Mouse (Mus musculus) MEL (cell line): Measurements from ENCODE around the gene Ddb2. TPM values are rescaled to one million over a fixed set of nuclear protein-coding genes. Genes with fewer than 3 reads are reported as not detected.

Source experiments
- DNase-seq: peaks from one replicate; pipeline ENCODE4 v3.0.0; 2011; ENCODE audit warnings: low read depth, low spot score
- H3K27ac ChIP-seq: 2 replicates; pipeline ENCODE4 v1.5.1; 2012; ENCODE audit warnings: low read depth, mild to moderate bottlenecking, control low read depth, low read length, moderate library complexity; ENCODE audit not compliant: control insufficient read depth
- H3K27me3 ChIP-seq, 2 experiments: fragments of 150-350 bp in 1 of 2; sonication (generic) in 1 of 2; 2 replicates each; pipeline ENCODE4 v1.6.1; 2012; ENCODE audit warnings: low read length in 2 of 2, mild to moderate bottlenecking in 2 of 2, improper control_type of control experiment in 1 of 2, moderate library complexity in 1 of 2; ENCODE audit not compliant: insufficient read depth in 2 of 2, control insufficient read depth in 1 of 2
- H3K36me3 ChIP-seq, 2 experiments: 2 replicates each; pipeline ENCODE4 v1.6.1; 2012 to 2014; ENCODE audit warnings: low read length in 2 of 2, improper control_type of control experiment in 1 of 2, inconsistent platforms in 1 of 2, mild to moderate bottlenecking in 1 of 2; ENCODE audit not compliant: insufficient read depth in 2 of 2, control insufficient read depth in 1 of 2
- H3K4me1 ChIP-seq, 2 experiments: fragments of 150-350 bp in 1 of 2; sonication (generic) in 1 of 2; 2 replicates each; pipeline ENCODE4 v1.6.1; 2012; ENCODE audit warnings: low read length in 2 of 2, improper control_type of control experiment in 1 of 2, mild to moderate bottlenecking in 1 of 2; ENCODE audit not compliant: insufficient read depth in 2 of 2, control insufficient read depth in 1 of 2
- H3K4me3 ChIP-seq, 2 experiments: fragments of 150-350 bp in 1 of 2; sonication (generic) in 1 of 2; 2 replicates each; pipeline ENCODE4 v1.5.1; 2012; ENCODE audit warnings: low read depth in 2 of 2, low read length in 2 of 2, mild to moderate bottlenecking in 2 of 2, moderate library complexity in 2 of 2, control low read depth in 1 of 2, improper control_type of control experiment in 1 of 2; ENCODE audit not compliant: control insufficient read depth in 1 of 2, insufficient read depth in 1 of 2
- H3K79me2 ChIP-seq: 2 replicates; pipeline ENCODE4 v1.6.1; 2012; ENCODE audit warnings: mild to moderate bottlenecking, low read length, moderate library complexity; ENCODE audit not compliant: control insufficient read depth, poor library complexity, insufficient read depth
- H3K9ac ChIP-seq: 2 replicates; pipeline ENCODE4 v1.6.1; 2012; ENCODE audit warnings: low read depth, mild to moderate bottlenecking, control low read depth, low read length, moderate library complexity; ENCODE audit not compliant: control insufficient read depth, poor library complexity, severe bottlenecking
- H3K9me3 ChIP-seq: fragments of 150-350 bp; sonication (generic); replicated peaks from 2 replicates; pipeline ENCODE4 v1.6.1; 2012; ENCODE audit warnings: mild to moderate bottlenecking, low read length, improper control_type of control experiment, moderate library complexity; ENCODE audit not compliant: insufficient read depth
- BHLHE40 ChIP-seq: IDR thresholded peaks from 2 replicates; pipeline ENCODE4 v1.6.1; 2012; ENCODE audit warnings: low read depth, mild to moderate bottlenecking, inconsistent platforms, low read length, improper control_type of control experiment, borderline replicate concordance
- CHD1 ChIP-seq: IDR thresholded peaks from 2 replicates; pipeline ENCODE4 v1.6.1; 2012; ENCODE audit warnings: low read depth, mild to moderate bottlenecking, inconsistent platforms, low read length, improper control_type of control experiment
- E2F4 ChIP-seq: IDR thresholded peaks from 2 replicates; pipeline ENCODE4 v1.6.1; 2011; ENCODE audit warnings: low read depth, low read length, improper control_type of control experiment, borderline replicate concordance
- EP300 ChIP-seq, 2 experiments: IDR thresholded peaks; 2 replicates each; pipeline ENCODE4 v1.6.1; 2011; ENCODE audit warnings: improper control_type of control experiment in 2 of 2, low read length in 2 of 2, low read depth in 1 of 2, mild to moderate bottlenecking in 1 of 2
- GABPA ChIP-seq: IDR thresholded peaks from 2 replicates; pipeline ENCODE4 v1.6.1; 2012; ENCODE audit warnings: low read depth, mild to moderate bottlenecking, inconsistent platforms, low read length, improper control_type of control experiment, moderate library complexity
- HCFC1 ChIP-seq: IDR thresholded peaks from 2 replicates; pipeline ENCODE4 v1.6.1; 2012; ENCODE audit warnings: low read depth, mild to moderate bottlenecking, inconsistent platforms, low read length, improper control_type of control experiment, moderate library complexity
- JUND ChIP-seq: IDR thresholded peaks from 2 replicates; pipeline ENCODE4 v1.6.1; 2011; ENCODE audit warnings: low read depth, mild to moderate bottlenecking, improper control_type of control experiment, low read length
- MAFK ChIP-seq: IDR thresholded peaks from 2 replicates; pipeline ENCODE4 v1.6.1; 2011; ENCODE audit warnings: low read depth, mild to moderate bottlenecking, low read length, improper control_type of control experiment, borderline replicate concordance
- MAX ChIP-seq: IDR thresholded peaks from 2 replicates; pipeline ENCODE4 v1.6.1; 2011; ENCODE audit warnings: low read length, improper control_type of control experiment
- MAZ ChIP-seq: IDR thresholded peaks from 2 replicates; pipeline ENCODE4 v1.6.1; 2012; ENCODE audit warnings: low read depth, mild to moderate bottlenecking, inconsistent platforms, low read length, improper control_type of control experiment
- MEF2A ChIP-seq: IDR thresholded peaks from 2 replicates; pipeline ENCODE4 v1.6.1; 2014; ENCODE audit warnings: low read depth, mild to moderate bottlenecking, inconsistent platforms, low read length, improper control_type of control experiment; ENCODE audit not compliant: poor library complexity, insufficient replicate concordance, severe bottlenecking; ENCODE audit errors: extremely low read depth
- POLR2A ChIP-seq, 2 experiments: IDR thresholded peaks; 2 replicates each; pipeline ENCODE4 v1.6.1; 2011 to 2012; ENCODE audit warnings: low read length in 2 of 2, mild to moderate bottlenecking in 2 of 2, control low read depth in 1 of 2, improper control_type of control experiment in 1 of 2, low read depth in 1 of 2, moderate library complexity in 1 of 2; ENCODE audit not compliant: control insufficient read depth in 1 of 2, insufficient read depth in 1 of 2, poor library complexity in 1 of 2
- POLR2AphosphoS5 ChIP-seq: IDR thresholded peaks from 2 replicates; pipeline ENCODE4 v1.6.1; 2012; ENCODE audit warnings: low read depth, borderline replicate concordance, mild to moderate bottlenecking, inconsistent platforms, low read length, moderate library complexity, mixed read lengths
- RAD21 ChIP-seq: IDR thresholded peaks from 2 replicates; pipeline ENCODE4 v1.6.1; 2011; ENCODE audit warnings: mild to moderate bottlenecking, low read depth, low read length, improper control_type of control experiment
- RCOR1 ChIP-seq: IDR thresholded peaks from 2 replicates; pipeline ENCODE4 v1.6.1; 2012; ENCODE audit warnings: low read depth, mild to moderate bottlenecking, inconsistent platforms, low read length, improper control_type of control experiment
- SIN3A ChIP-seq: IDR thresholded peaks from 2 replicates; pipeline ENCODE4 v1.6.1; 2012; ENCODE audit warnings: low read length, improper control_type of control experiment, inconsistent platforms
- TAL1 ChIP-seq: IDR thresholded peaks from 2 replicates; pipeline ENCODE4 v1.6.1; 2012; ENCODE audit warnings: mild to moderate bottlenecking, inconsistent platforms, low read length, moderate library complexity, mixed read lengths
- USF1 ChIP-seq: IDR thresholded peaks from 2 replicates; pipeline ENCODE4 v1.6.1; 2014; ENCODE audit warnings: low read depth, mild to moderate bottlenecking, inconsistent platforms, low read length, improper control_type of control experiment, moderate library complexity
- USF2 ChIP-seq, 2 experiments: IDR thresholded peaks; 2 replicates each; pipeline ENCODE4 v1.6.1; 2011 to 2012; ENCODE audit warnings: improper control_type of control experiment in 2 of 2, low read length in 2 of 2, borderline replicate concordance in 1 of 2, inconsistent platforms in 1 of 2, low read depth in 1 of 2, mild to moderate bottlenecking in 1 of 2; ENCODE audit not compliant: insufficient read depth in 1 of 2
- ZNF384 ChIP-seq: IDR thresholded peaks from 2 replicates; pipeline ENCODE4 v1.6.1; 2012; ENCODE audit warnings: low read depth, mild to moderate bottlenecking, inconsistent platforms, low read length, improper control_type of control experiment
- polyA plus RNA-seq, 2 experiments: library from polyadenylated mRNA; stranded (reverse) in 1 of 2; unstranded in 1 of 2; fragments of >175 nt in 1 of 2; fragments of >200 nt in 1 of 2; gene quantifications; 2 replicates each; pipeline versions ENCODE4 v1.2.1 to v1.2.4; 2012; ENCODE audit warnings: low replicate concordance in 2 of 2, low read depth in 1 of 2; ENCODE audit not compliant: insufficient read length in 2 of 2, insufficient read depth in 1 of 2, missing spikeins in 1 of 2
- total RNA-seq: library from RNA; depleted of rRNA; stranded (reverse); fragments of 300-350 nt; gene quantifications from 2 replicates; pipeline ENCODE4 v1.2.3, GENCODE M21; 2012

Gene Ddb2
- total and polyA plus RNA-seq, 3 experiments: 8.4 to 12.6 TPM; not detected in 1

GRCm38 (mm10) chr2:91206254-91206775 is 30.5 kb downstream of the Ddb2 start:
- H3K27ac ChIP-seq: no peak overlapping the region
- peaks cover 8 to 9% of the 10 kb centered on the region in 2 experiments for H3K36me3 ChIP-seq
- no peaks in the 10 kb centered on the region for H3K9me3 ChIP-seq
- peaks cover 0 to 10% of the 10 kb centered on the region in 2 experiments; a peak in 2 of 4 replicates for H3K4me1 ChIP-seq
- no peak for DNase-seq
- no peak for TF ChIP-seq JUND
- no peak for TF ChIP-seq MAZ
- TF ChIP-seq EP300 (IDR thresholded peaks at IDR 0.05; ENCODE audit: low read depth in 1 of 2, low read length in 2 of 2): no peak
- TF ChIP-seq RCOR1: no peak
- no peak for TF ChIP-seq HCFC1
- TF ChIP-seq POLR2AphosphoS5: no peak
- no peak for TF ChIP-seq SIN3A
- no peak for TF ChIP-seq USF1
- no peak for TF ChIP-seq E2F4
- no peak for TF ChIP-seq CHD1
- no peak overlapping the region for H3K4me3 ChIP-seq
- no peak overlapping the region for H3K9ac ChIP-seq
- no peaks in the 10 kb centered on the region for H3K27me3 ChIP-seq
- peaks cover 3% of the 10 kb centered on the region; the same call in 1 of the 2 replicates for H3K79me2 ChIP-seq

- peak overlapping the region; percentile 77 for H3K9ac ChIP-seq
- no peaks in the 10 kb centered on the region for H3K9me3 ChIP-seq
- no peak for DNase-seq
- H3K4me3 ChIP-seq: peak overlapping the region; percentile 78 to 82
- peaks cover 0 to 9% of the 10 kb centered on the region in 2 experiments; a peak in 2 of 4 replicates for H3K36me3 ChIP-seq
- TF ChIP-seq RAD21 (no peak), POLR2A (IDR thresholded peaks at IDR 0.05; ENCODE audit: control insufficient read depth in 1 of 2, insufficient read depth in 1 of 2, low read depth in 1 of 2, low read length in 2 of 2, poor library complexity in 1 of 2) (peak; percentile 32 to 63; a peak in 2 of 4 replicates)
- peak overlapping the region; percentile 51 for H3K27ac ChIP-seq
- peaks cover 0 to 10% of the 10 kb centered on the region in 2 experiments; a peak in 2 of 4 replicates for H3K4me1 ChIP-seq
- no peaks in the 10 kb centered on the region for H3K27me3 ChIP-seq
- H3K79me2 ChIP-seq: peaks cover 3% of the 10 kb centered on the region; the same call in 1 of the 2 replicates
Measured at GRCm38 (mm10) chr2:91202972-91203656, 33.7 kb downstream of the Ddb2 start.

- Histone ChIP-seq H3K9me3 (no peaks in the 10 kb centered on the region), H3K79me2 (peaks cover 3% of the 10 kb centered on the region; the same call in 1 of the 2 replicates)
- no peak for TF ChIP-seq TAL1
- no peak; the same call in 1 of the 2 replicates for TF ChIP-seq GABPA
- TF ChIP-seq USF2 (IDR thresholded peaks at IDR 0.05; ENCODE audit: borderline replicate concordance in 1 of 2, insufficient read depth in 1 of 2, low read depth in 1 of 2, low read length in 2 of 2): no peak
- TF ChIP-seq MAZ: peak; percentile 52; the same call in 1 of the 2 replicates
- TF ChIP-seq RCOR1: 0 out of 2 replicates have a peak, but pooled peaks have one; percentile 59
- peak; percentile 99 for TF ChIP-seq HCFC1
- TF ChIP-seq CHD1: 0 out of 2 replicates have a peak, but pooled peaks have one; percentile 42
- no peak for TF ChIP-seq MEF2A
- TF ChIP-seq JUND: 0 out of 2 replicates have a peak, but pooled peaks have one; percentile 29
- TF ChIP-seq BHLHE40: no peak
- TF ChIP-seq MAX: peak; percentile 66
- TF ChIP-seq E2F4: peak; percentile 33; the same call in 1 of the 2 replicates
- no peak for TF ChIP-seq MAFK
- no peak for TF ChIP-seq POLR2AphosphoS5
- no peak for TF ChIP-seq ZNF384
Measured at GRCm38 (mm10) chr2:91202222-91202971, 34.4 kb downstream of the Ddb2 start, which contains the start of the genes Nr1h3 and Acp2. TSS of gene Nr1h3 (minus strand) at chr2:91202834. TSS of gene Acp2 (plus strand) at chr2:91202885.

More at GRCm38 (mm10) chr2:91202222-91202971, 34.4 kb downstream of the Ddb2 start, which contains the start of the genes Nr1h3 and Acp2:
- H3K27ac ChIP-seq: peak within 1 kb of the TSS; percentile 71
- H3K27me3 ChIP-seq: no peaks in the 10 kb centered on the region
- H3K4me1 ChIP-seq: peaks cover 0 to 10% of the 10 kb centered on the region in 2 experiments; a peak in 2 of 4 replicates
- H3K9ac ChIP-seq: peak within 1 kb of the TSS; percentile 77
- peaks cover 0 to 9% of the 10 kb centered on the region in 2 experiments; a peak in 2 of 4 replicates for H3K36me3 ChIP-seq
- H3K4me3 ChIP-seq: peak within 1 kb of the TSS; percentile 78 to 82
- peak; percentile 96 for DNase-seq
